Mouse (Mus musculus) myocyte (in vitro differentiated cells): ENCODE data around the gene Il34.

Experiments used
- POLR2A ChIP-seq: IDR thresholded peaks from one replicate; pipeline ENCODE4 v1.6.1; 2011; ENCODE audit warnings: low read depth, mild to moderate bottlenecking, control low read depth, moderate library complexity; ENCODE audit not compliant: insufficient read length
- TCF12 ChIP-seq: IDR thresholded peaks from one replicate; pipeline ENCODE4 v1.6.1; 2011; ENCODE audit warnings: mild to moderate bottlenecking, control low read depth; ENCODE audit not compliant: poor library complexity, insufficient read depth, severe bottlenecking
- USF1 ChIP-seq: IDR thresholded peaks from one replicate; pipeline ENCODE4 v1.6.1; 2011; ENCODE audit warnings: low read depth, mild to moderate bottlenecking, control low read depth, moderate library complexity

DNA sequence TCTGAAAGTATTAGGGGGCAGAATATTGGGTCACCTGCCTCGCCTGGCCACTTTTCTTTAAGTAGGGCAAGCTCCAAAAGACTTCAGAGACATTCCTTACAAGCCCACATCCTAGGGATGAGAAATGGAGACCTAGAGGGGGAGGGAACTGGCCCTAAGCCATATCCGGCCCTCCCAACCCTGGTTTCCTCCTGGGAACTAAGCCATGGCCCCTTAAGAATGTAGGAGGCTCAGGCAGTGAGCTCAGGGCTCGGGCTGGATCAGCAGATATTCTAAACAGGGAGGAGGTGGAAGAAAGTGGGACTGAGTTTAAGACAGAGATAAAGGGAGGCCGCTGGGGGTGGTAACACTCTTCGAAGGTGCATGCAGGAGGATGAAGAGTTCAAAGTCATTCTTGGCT lies 44.5 kb downstream of the Il34 start:
- no peak for TF ChIP-seq POLR2A
- TF ChIP-seq USF1: no peak
- no peak for TF ChIP-seq TCF12
